Mouse (Mus musculus) stomach, postnatal 0 days (tissue): ENCODE data around the gene Efna5. TPM values are rescaled to one million over a fixed set of nuclear protein-coding genes. Genes with fewer than 3 reads are reported as not detected.

Source experiments
- ATAC-seq: fragments of 200-750 bp; cut with Nextera tagmentation; 2 replicates; pipeline ENCODE4 v1.8.0; 2017; ENCODE audit not compliant: low FRiP score, low TSS enrichment
- DNase-seq: peaks from one replicate; pipeline ENCODE4 v3.0.0-alpha.2; 2016; ENCODE audit warnings: low spot score
- H3K27ac ChIP-seq: fragments of 300-500 bp; sonication (generic); replicated peaks from 2 replicates; pipeline ENCODE4 v1.5.1; 2014; ENCODE audit warnings: mild to moderate bottlenecking, control low read depth
- H3K27me3 ChIP-seq: fragments of 300-500 bp; sonication (generic); 2 replicates; pipeline ENCODE4 v1.6.1; 2014; ENCODE audit warnings: low read length; ENCODE audit not compliant: control insufficient read depth, insufficient read depth
- H3K36me3 ChIP-seq: fragments of 300-500 bp; sonication (generic); 2 replicates; pipeline ENCODE4 v1.6.1; 2014; ENCODE audit warnings: low read length, mixed read lengths; ENCODE audit not compliant: control insufficient read depth, insufficient read depth
- H3K4me1 ChIP-seq: fragments of 300-500 bp; sonication (generic); replicated peaks from 2 replicates; pipeline ENCODE4 v1.6.1; 2014; ENCODE audit warnings: antibody characterized with exemption; ENCODE audit not compliant: control insufficient read depth, insufficient read depth
- H3K4me2 ChIP-seq: fragments of 300-500 bp; sonication (generic); replicated peaks from 2 replicates; pipeline ENCODE4 v1.6.1; 2014; ENCODE audit warnings: low read depth, mild to moderate bottlenecking, control low read depth, moderate library complexity
- H3K4me3 ChIP-seq: fragments of 300-500 bp; sonication (generic); 2 replicates; pipeline ENCODE4 v1.5.1; 2014; ENCODE audit warnings: low read depth, low read length, control low read depth
- H3K9ac ChIP-seq: fragments of 300-500 bp; sonication (generic); 2 replicates; pipeline ENCODE4 v1.6.1; 2014; ENCODE audit warnings: mild to moderate bottlenecking, low read length, control low read depth, mixed read lengths
- H3K9me3 ChIP-seq: fragments of 300-500 bp; sonication (generic); 2 replicates; pipeline ENCODE4 v1.6.1; 2016; ENCODE audit warnings: low read length; ENCODE audit not compliant: control insufficient read depth
- CTCF ChIP-seq: IDR thresholded peaks from 2 replicates; pipeline ENCODE4 v1.5.1; 2016; ENCODE audit warnings: antibody characterized with exemption, low read depth, mild to moderate bottlenecking, moderate library complexity
- EP300 ChIP-seq: optimal IDR thresholded peaks from 2 replicates; pipeline ENCODE3; 2016; ENCODE audit warnings: antibody characterized with exemption
- WGBS: fragments of 180-500 bp; shearing (Covaris S2); extraction: QIAGEN DNeasy Blood & Tissue Kit; methylation state at CpG from one replicate; pipeline ENCODE4 v1.1.7; 2014; 5-methylcytosine and 5-hydroxymethylcytosine counted together
- polyA plus RNA-seq: library from polyadenylated mRNA; unstranded; fragments of >200 nt; fragmentation: Nextera tagmentation; extraction: Ambion mirVana; gene quantifications from 2 replicates; pipeline ENCODE4 v1.2.1, GENCODE M21; 2015

The Efna5 gene
- polyA plus RNA-seq, 1 experiment from 2014 or later = 23.9 TPM

GRCm38 (mm10) chr17:62789291-62790290 is 91.5 kb downstream of the Efna5 start:
- H3K4me1 ChIP-seq = no peaks in the 10 kb centered on the region
- no peak overlapping the region for H3K27ac ChIP-seq
- no peak overlapping the region for H3K4me3 ChIP-seq
- no peaks in the 10 kb centered on the region for H3K27me3 ChIP-seq
- H3K36me3 ChIP-seq = no peaks in the 10 kb centered on the region
- 43% methylated on average over 15 of the region's 15 CpGs for WGBS
- DNase-seq (no peak), ATAC-seq (no peak)
- no peak overlapping the region for H3K9ac ChIP-seq
- H3K4me2 ChIP-seq = no peak overlapping the region
- no peaks in the 10 kb centered on the region for H3K9me3 ChIP-seq
- TF ChIP-seq CTCF = no peak
- TF ChIP-seq EP300 = no peak

DNA sequence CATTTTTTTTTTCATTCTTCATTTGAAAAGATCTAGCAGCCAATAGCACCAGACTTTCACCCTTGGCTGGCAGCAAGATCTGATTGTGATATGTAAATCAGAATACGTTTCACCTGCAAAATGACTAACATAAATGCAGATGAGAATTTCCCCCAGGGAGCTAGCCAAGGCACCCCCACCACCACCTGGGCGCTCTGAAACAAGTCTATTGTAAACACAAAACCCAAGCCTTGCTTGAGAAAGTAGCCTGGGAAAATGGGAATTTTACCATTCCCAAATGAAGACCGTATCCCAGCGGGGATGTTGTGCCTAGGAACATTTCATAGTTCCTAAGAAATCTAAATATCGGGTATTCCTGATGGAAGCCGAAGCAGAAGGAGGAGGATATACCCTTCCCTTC is 92.3 kb downstream of the Efna5 start:
- H3K4me1 ChIP-seq = no peaks in the 10 kb centered on the region

DNA sequence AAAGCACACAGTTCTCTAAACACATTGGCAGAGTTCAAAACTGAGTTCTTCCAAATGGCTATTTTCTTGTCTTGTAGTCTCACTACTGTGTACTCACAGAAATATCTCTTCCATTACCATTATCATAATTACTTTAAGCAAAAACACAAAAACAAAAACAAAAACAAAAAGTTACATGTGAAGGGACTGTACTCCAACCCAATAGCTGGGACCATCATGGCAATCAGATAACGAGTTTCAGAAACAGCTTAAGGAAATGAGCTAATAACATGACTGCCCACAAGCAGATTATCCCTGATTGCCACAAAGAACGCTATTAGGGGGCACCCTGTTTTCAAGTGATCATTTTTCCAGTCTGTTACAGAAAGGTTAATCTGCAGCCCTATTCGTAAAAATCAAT is 93.3 kb downstream of the Efna5 start:
- ATAC-seq (no peak), DNase-seq (no peak)
- Histone ChIP-seq H3K4me3 (no peak overlapping the region), H3K27ac (no peak overlapping the region), H3K9me3 (no peaks in the 10 kb centered on the region), H3K36me3 (no peaks in the 10 kb centered on the region), H3K4me1 (peaks cover 4% of the 10 kb centered on the region; the same call in 1 of the 2 replicates), H3K9ac (no peak overlapping the region), H3K27me3 (no peaks in the 10 kb centered on the region), H3K4me2 (no peak overlapping the region)
- TF ChIP-seq CTCF (no peak), EP300 (no peak)
- 70% methylated on average over 3 of the region's 3 CpGs for WGBS

More for the DNA sequence above, 92.3 kb downstream of the Efna5 start:
- H3K4me2 ChIP-seq = 0 out of 2 replicates have a peak overlapping the region, but pooled peaks have one; percentile 9
- H3K9ac ChIP-seq = no peak overlapping the region
- no peaks in the 10 kb centered on the region for H3K36me3 ChIP-seq
- WGBS = 42% methylated on average over 6 of the region's 6 CpGs
- TF ChIP-seq EP300 (no peak), CTCF (no peak)
- DNase-seq (peak; percentile 17), ATAC-seq (no peak)
- H3K27ac ChIP-seq = no peak overlapping the region
- no peaks in the 10 kb centered on the region for H3K9me3 ChIP-seq
- H3K27me3 ChIP-seq = no peaks in the 10 kb centered on the region
- H3K4me3 ChIP-seq = no peak overlapping the region

DNA sequence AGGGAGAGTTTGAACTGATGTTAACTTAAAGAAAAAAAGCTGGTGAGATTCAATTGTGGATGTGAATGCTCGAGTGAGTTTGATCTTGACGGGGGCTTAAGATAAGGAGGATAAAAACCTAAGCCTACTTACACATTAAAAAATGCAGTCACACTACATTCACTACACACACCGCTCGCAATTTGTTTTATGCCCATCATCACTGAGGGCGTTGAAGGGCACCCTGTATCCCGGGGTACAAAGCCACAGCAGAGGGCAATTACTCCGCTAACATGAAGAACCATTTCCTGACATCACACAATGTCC is 94.6 kb downstream of the Efna5 start:
- TF ChIP-seq CTCF (no peak), EP300 (no peak)
- no peaks in the 10 kb centered on the region for H3K9me3 ChIP-seq
- no peaks in the 10 kb centered on the region for H3K27me3 ChIP-seq
- no peak for DNase-seq
- WGBS = 65% methylated on average over 7 of the region's 7 CpGs
- no peaks in the 10 kb centered on the region for H3K36me3 ChIP-seq
- no peak overlapping the region for H3K27ac ChIP-seq
- no peak overlapping the region for H3K9ac ChIP-seq
- H3K4me3 ChIP-seq = no peak overlapping the region
- no peak overlapping the region for H3K4me2 ChIP-seq
- ATAC-seq = no peak
- peaks cover 5% of the 10 kb centered on the region; the same call in 1 of the 2 replicates for H3K4me1 ChIP-seq

DNA sequence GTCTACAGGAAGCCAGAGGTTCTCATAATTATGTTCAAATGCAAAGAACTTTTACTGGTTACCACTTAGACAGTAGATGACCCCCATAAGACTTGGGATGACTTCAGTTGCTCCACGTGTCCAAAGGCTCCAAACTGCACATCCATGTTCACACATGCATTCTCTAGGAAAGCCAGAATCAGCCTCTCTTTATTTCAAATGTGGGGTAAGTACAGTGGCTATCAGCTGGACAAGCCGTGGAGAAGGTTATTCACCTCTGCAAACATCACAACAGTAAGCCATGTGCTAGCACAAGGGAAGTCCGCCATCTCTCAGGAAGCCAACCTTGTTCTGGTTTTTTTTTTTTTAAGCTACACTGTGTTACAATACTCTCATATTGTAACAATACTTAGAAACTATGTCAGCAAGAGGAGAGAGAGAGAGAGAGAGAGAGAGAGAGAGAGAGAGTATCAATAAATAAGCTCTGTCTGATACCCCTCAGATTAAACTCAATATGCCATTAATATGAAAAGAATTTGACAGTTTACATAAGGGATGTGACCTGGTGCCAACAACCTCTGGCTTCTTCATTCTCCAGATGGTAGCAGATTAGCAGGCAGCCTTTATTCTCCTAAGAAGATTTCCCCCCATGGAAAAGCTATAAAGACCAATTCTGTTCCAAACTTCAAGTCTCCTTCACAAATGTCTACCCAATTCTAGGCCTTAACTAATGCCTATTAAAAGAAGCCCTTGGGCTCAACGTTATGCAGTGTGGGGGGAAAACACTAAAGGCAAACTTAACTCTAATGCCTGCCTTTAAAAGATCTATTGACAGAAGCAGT is 95.1 kb downstream of the Efna5 start:
- TF ChIP-seq CTCF (no peak), EP300 (no peak)
- WGBS = 56% methylated on average over 4 of the region's 4 CpGs

More for the DNA sequence above, 95.1 kb downstream of the Efna5 start:
- H3K4me3 ChIP-seq = no peak overlapping the region
- no peak for DNase-seq
- H3K36me3 ChIP-seq = no peaks in the 10 kb centered on the region
- H3K4me2 ChIP-seq = no peak overlapping the region
- H3K9me3 ChIP-seq = no peaks in the 10 kb centered on the region
- ATAC-seq = no peak
- H3K27me3 ChIP-seq = no peaks in the 10 kb centered on the region
- no peak overlapping the region for H3K9ac ChIP-seq
- no peak overlapping the region for H3K27ac ChIP-seq
- H3K4me1 ChIP-seq = peaks cover 5% of the 10 kb centered on the region; the same call in 1 of the 2 replicates
